Mouse (Mus musculus) cerebellum, adult 2 months (tissue): ENCODE data around the gene Scn4b. TPM values are rescaled to one million over a fixed set of nuclear protein-coding genes. Genes with fewer than 3 reads are reported as not detected.
A peak's percentile ranks its signal among the peaks of the same experiment; 100 is the strongest.

Experiments
- DNase-seq, 2 experiments: peaks; one replicate each; pipeline ENCODE4 v3.0.0; 2021
- H3K27ac ChIP-seq: fragments of 200-500 bp; 2 replicates; pipeline ENCODE4 v1.5.1; 2012; ENCODE audit warnings: low read length, control low read depth, inconsistent platforms; ENCODE audit not compliant: insufficient read depth
- H3K27me3 ChIP-seq: fragments of 200-500 bp; 2 replicates; pipeline ENCODE4 v1.6.1; 2012; ENCODE audit warnings: inconsistent platforms, mild to moderate bottlenecking, low read length, moderate library complexity; ENCODE audit not compliant: control insufficient read depth, insufficient read depth
- H3K4me1 ChIP-seq: fragments of 200-500 bp; 2 replicates; pipeline ENCODE4 v1.6.1; 2011; ENCODE audit warnings: low read length; ENCODE audit not compliant: control insufficient read depth, insufficient read depth
- H3K4me3 ChIP-seq: fragments of 200-500 bp; replicated peaks from 2 replicates; pipeline ENCODE3; 2011; ENCODE audit warnings: mild to moderate bottlenecking, low read depth, low read length, control low read depth; ENCODE audit not compliant: insufficient read depth
- CTCF ChIP-seq: fragments of 200-500 bp; IDR thresholded peaks from 2 replicates; pipeline ENCODE4 v1.5.1; 2011; ENCODE audit warnings: low read depth, mild to moderate bottlenecking, control low read depth, low read length, moderate library complexity, borderline replicate concordance; ENCODE audit not compliant: insufficient read depth
- POLR2A ChIP-seq: fragments of 200-500 bp; IDR thresholded peaks from 2 replicates; pipeline ENCODE4 v1.6.1; 2011; ENCODE audit warnings: low read length, control low read depth, borderline replicate concordance; ENCODE audit not compliant: insufficient read depth
- WGBS: fragments of 180-500 bp; shearing (Covaris S2); methylation state at CpG from one replicate; pipeline ENCODE4 v1.1.7; 2018; 5-methylcytosine and 5-hydroxymethylcytosine counted together
- polyA plus RNA-seq: library from polyadenylated mRNA; depleted of rRNA; stranded (reverse); fragments of >200 nt; gene quantifications from 2 replicates; pipeline ENCODE4 v1.2.3, GENCODE M21; 2012

Gene Scn4b
- polyA plus RNA-seq, 1 experiment: 109 TPM

DNA sequence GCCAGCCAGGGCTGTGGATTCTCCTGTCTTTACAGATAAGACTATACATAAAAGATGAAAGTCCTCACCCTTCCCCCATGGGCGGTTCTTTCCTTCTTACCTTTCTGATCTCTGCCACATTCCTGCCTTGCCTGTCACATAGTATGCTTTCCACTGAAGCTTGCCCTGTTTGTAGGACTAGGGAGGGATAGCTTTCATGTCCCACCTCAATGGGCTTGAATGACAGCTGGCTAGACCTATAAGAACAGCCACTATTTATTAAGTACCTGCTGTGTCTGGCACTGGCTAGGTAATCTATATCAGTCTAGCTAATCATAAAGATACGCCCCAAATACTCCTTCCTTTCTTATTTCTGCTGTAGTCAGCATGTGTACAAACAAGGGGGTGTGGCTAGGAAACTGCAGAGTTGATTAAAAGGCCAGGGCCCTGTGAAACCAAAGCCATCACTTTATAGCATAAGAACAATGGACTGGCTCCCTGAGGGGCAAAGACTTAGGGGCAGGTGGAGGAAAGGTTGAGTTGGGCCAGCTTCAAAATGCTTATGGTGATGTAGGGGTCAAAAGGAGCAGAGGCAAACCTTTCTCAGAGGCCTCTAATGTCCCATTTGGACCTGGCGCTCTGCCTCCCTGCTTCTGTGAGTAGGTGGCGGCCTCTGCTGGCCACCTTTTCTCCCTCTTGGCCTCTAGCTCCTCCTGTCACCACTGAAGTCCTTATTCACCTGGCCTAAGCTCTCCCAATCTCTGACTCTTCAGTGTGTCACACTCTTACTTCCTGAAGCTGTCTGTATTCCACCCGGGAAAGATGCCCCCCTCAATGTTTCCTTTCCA is 4.5 kb upstream of the Scn4b start:
- Histone ChIP-seq H3K4me1 (peaks cover 3% of the 10 kb centered on the region; the same call in 1 of the 2 replicates), H3K4me3 (no peak overlapping the region), H3K27me3 (no peaks in the 10 kb centered on the region; the same call in 1 of the 2 replicates), H3K27ac (no peak overlapping the region)
- 31% methylated on average over 5 of the region's 5 CpGs for WGBS
- DNase-seq: peak; percentile 78 to 84
- no peak for TF ChIP-seq POLR2A
- TF ChIP-seq CTCF: peak; percentile 94

DNA sequence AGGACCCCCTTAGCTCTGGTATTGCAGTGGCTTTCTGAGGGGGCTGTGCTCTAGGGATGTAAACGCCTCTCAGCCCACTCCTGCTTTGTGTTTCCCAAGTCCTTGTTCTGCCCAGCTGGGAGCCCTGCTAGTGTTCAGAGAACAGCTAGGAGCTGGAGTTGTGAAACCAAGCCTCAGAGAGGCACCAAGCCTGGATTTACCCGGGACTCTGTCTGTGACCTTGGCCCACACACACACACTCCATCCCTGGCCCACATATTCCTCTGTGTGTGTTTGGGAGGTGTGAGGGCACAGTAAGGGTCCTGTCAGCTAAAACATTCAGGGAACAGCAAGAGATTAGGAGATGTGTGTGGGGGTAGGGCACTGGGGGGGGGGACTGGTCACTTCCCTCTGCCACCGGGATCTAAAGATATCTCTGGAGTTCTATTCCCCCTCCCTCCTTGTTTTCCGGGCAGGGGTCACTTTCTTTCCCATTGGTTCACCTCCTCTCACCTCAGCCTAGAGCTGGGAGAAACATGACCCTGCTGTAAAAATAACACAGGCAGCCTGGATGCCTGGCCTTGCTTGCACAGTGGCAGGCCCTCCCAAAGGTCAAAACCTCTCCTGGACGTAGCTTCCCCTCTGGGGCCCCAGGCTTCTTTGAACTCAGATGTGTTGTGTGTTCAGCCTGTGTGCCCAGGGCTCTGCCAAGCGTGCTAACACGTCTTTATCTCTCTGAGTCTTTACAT is 1.6 kb upstream of the Scn4b start:
- peaks cover 3% of the 10 kb centered on the region; the same call in 1 of the 2 replicates for H3K4me1 ChIP-seq
- 60% methylated on average over 7 of the region's 7 CpGs for WGBS
- H3K27me3 ChIP-seq: no peaks in the 10 kb centered on the region; the same call in 1 of the 2 replicates
- TF ChIP-seq CTCF (no peak), POLR2A (no peak)
- H3K27ac ChIP-seq: no peak overlapping the region
- no peak for DNase-seq
- no peak overlapping the region for H3K4me3 ChIP-seq

DNA sequence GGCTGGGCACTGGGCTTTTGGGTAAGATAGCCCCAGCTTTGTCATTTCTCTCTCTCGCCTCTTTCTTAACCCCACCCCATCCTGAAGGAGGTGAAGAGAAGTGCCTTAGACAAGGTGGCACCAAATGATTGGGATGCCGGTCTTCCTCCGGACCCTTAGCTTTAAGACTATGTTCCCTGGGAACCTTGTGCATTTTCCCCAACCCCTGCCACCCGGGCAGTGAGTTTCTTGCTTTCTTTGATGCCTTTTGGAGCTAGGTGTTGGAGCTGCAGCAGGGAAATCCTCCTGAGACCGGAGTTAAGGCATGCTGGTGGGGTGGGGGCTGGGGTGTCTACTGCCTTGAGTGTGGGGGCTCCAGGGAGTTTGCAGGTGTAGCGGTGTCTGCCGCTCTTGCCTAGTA is 887 bp downstream of the Scn4b start:
- peaks cover 3% of the 10 kb centered on the region; the same call in 1 of the 2 replicates for H3K4me1 ChIP-seq
- H3K27ac ChIP-seq: no peak overlapping the region
- H3K27me3 ChIP-seq: no peaks in the 10 kb centered on the region; the same call in 1 of the 2 replicates
- 31% methylated on average over 7 of the region's 7 CpGs for WGBS
- peak overlapping the region; percentile 11 for H3K4me3 ChIP-seq
- TF ChIP-seq CTCF: no peak
- TF ChIP-seq POLR2A: no peak
- DNase-seq: no peak

DNA sequence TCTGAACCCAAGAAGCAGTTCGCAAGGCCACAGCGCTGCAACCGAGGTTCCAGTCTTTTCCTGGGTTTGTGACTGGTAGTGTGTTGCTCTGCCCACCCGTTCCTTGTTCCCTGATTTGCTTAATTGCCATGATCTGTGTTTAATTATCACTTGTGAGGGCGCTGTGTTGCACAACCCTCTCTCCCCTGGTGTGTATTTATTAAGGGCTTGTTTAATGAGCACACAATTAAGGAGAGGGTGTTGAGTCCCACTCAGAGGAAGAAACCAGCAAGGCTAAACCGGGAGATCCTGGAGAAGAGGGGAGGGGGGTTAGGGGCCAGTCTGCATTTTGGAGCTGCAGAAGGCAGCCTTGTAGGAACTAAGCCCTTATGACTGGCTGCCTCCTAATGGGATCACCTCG is 2.8 kb downstream of the Scn4b start:
- no peak overlapping the region for H3K27ac ChIP-seq
- H3K4me3 ChIP-seq: no peak overlapping the region
- peaks cover 3% of the 10 kb centered on the region; the same call in 1 of the 2 replicates for H3K4me1 ChIP-seq
- no peaks in the 10 kb centered on the region; the same call in 1 of the 2 replicates for H3K27me3 ChIP-seq
- 77% methylated on average over 7 of the region's 7 CpGs for WGBS
- TF ChIP-seq POLR2A (no peak), CTCF (no peak)
- DNase-seq: no peak

DNA sequence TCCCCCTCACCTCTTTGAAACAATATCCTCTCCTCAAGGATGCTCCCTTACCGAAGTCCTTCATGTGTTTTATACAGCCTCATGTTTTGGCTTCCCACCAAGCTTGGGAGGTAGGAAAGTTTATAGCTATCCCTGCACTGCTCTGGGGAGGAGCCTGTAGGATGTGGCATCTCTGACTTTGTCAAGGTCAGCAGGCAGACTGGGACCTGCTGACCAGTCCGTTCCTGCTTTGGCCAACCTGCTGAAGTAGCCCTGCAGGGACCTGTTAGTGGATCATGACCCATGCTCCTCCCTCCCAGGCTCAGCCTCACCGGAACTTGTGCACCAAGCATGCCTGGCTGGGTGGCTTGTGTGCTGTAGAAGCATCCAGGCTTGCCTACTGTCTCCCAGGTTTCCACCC is 4.5 kb downstream of the Scn4b start:
- Histone ChIP-seq H3K27me3 (no peaks in the 10 kb centered on the region; the same call in 1 of the 2 replicates), H3K27ac (no peak overlapping the region), H3K4me3 (no peak overlapping the region), H3K4me1 (peaks cover 3% of the 10 kb centered on the region; the same call in 1 of the 2 replicates)
- TF ChIP-seq POLR2A: no peak
- TF ChIP-seq CTCF: no peak
- no peak for DNase-seq
- WGBS: 59% methylated on average over 3 of the region's 3 CpGs

DNA sequence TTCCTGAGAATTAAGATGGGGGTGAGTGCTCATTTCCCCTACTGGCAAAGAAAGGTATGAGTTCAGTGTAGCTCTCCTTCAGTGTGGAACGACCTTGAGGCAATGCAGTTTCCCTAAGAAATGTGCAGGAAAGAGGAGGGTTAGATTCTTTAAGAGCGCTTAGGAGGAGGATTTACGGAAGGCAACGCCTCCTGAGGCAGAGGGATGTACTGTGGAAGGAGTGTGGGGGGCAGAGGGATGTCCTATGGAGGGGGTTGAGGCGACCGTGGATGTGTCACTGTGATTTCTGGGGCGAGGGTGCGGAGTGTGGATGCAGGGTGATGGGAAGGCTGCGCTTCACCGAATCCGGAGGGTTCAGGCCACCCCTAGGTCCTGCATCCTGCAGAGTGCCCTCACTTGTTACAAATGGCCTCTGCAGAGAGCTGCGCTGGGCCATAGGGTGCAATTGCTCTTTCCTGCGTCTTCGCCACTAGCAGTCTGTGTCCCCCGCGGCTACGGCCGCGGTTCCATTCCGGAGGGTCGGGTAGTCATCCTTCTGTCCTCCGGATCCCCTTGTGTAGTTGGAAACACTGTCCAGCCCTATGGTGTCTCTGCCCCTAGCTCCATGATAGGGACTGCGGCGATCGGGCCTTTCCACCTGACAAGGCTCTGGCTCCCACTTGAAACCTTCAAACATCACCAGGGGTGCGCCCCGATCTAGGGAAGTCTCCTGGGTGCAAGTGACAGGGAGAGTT is 7.5 kb downstream of the Scn4b start:
- no peaks in the 10 kb centered on the region for H3K4me1 ChIP-seq
- no peak overlapping the region for H3K27ac ChIP-seq
- TF ChIP-seq POLR2A (no peak), CTCF (no peak)
- no peaks in the 10 kb centered on the region for H3K27me3 ChIP-seq
- 5% methylated on average over 27 of the region's 27 CpGs for WGBS
- no peak for DNase-seq
- peak overlapping the region; percentile 65 for H3K4me3 ChIP-seq

DNA sequence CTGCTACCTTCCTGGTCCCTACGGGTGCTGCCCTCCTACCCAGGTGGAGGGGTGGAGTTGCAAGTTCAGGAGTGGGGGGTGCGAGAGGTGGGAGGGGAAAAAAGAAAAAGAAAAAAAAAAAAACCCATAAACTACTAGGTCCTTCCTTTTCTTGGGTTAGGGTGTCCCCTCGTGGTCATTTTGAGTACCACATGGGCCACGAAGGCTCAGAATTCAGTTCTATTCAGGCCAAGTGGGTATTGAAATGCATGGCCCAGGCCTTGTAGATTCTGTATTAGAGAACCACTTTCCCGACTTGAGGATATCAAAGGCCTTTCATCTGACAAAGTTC is 8.0 kb downstream of the Scn4b start:
- Histone ChIP-seq H3K27ac (no peak overlapping the region), H3K27me3 (no peaks in the 10 kb centered on the region), H3K4me3 (peak overlapping the region; percentile 65), H3K4me1 (no peaks in the 10 kb centered on the region)
- no peak for TF ChIP-seq POLR2A
- peak; percentile 83 for TF ChIP-seq CTCF
- DNase-seq: peak; percentile 70 to 86
- WGBS: under 1% methylated on average over 5 of the region's 5 CpGs

DNA sequence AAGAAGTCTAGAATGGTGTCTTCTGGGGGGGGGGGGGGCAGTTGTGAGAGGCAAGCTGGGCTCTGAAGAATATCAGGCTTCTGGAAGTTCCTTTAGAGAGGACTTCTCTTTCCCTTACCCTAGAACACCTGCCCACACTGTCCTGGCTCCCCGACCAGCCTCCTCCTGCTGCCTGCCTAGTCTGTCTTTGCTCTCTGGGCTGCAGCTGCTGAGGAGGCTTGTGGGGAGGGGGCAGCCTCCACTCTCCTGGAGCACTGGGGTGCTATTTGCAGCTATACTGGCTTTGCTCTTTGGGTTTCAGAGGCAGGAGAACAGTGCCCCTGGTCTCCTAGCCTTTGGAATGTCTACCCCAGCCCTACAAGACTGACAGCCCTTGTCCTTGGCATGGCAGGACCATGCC is 12.7 kb downstream of the Scn4b start:
- Histone ChIP-seq H3K4me1 (no peaks in the 10 kb centered on the region), H3K27me3 (no peaks in the 10 kb centered on the region), H3K4me3 (no peak overlapping the region), H3K27ac (no peak overlapping the region)
- DNase-seq: no peak
- 60% methylated on average over 1 of the region's 1 CpGs for WGBS
- TF ChIP-seq CTCF: no peak
- no peak for TF ChIP-seq POLR2A
